ENCODE assay signal across 9 mouse cellular contexts in the genomic region with DNA sequence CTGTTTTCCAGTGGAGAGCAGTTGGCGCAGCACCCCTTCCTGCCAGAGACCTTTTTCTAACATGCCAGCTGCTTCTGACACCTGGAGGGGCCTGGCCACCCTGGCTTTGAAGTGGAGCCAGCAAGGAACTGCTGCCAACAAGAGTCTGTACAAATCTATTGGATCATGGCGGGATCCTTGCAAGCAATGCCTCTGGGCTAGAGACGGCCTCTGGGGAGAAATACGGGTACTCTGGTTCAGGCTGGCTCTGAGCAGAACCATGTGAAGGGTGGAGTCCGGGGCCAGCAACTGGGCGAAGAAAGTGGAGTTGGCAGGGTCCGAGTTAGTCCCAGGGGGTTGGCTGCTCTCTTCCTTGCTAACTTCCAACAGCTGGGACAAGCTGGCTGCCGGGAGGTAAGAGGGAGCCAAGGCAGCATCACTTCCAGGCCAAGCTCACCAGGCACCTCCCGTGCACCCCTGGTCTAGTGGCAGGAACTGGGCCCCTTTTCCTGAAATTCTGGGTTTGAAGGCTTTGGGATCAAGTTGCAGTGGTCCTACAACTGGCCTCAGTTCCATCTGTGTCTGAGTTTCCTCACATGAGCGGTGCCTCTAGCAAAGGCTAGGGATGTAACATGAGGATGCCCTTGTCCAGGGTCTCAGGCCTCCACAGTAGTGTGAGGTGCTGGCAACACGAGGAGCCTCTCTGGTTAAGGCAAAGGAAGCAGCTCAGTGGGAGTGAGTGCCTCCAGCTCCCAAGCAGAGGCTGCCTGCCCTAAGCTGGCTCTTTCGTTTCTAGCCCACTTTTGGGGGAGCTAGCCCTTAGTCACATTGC. TPM values are rescaled to one million over a fixed set of nuclear protein-coding genes. Genes with fewer than 3 reads are reported as not detected.
DNase-seq lines count a peak whose midpoint lies in the region; ATAC-seq and TF ChIP-seq lines count a peak whose summit lies in the region.
"Had no signal": no experiment of that assay in that cellular context is flagged by ENCODE, and none has a peak within 500 bp of the region (broad histone marks: within the 10 kb centered on the region; RNA-seq: fewer than 3 reads in every experiment).

No protein-coding gene starts in this region.

- DNase-seq in kidney, adult 11 months: no peak
- peak; percentile 85 for DNase-seq in adrenal gland, postnatal 10 days
- peak; percentile 53 for DNase-seq in lung, postnatal 0 days (ENCODE audit: low spot score)
- DNase-seq in layer of hippocampus, adult 11-12 months (ENCODE audit: low spot score): no peak
- no peak for DNase-seq in liver, embryonic 11.5 days (ENCODE audit: low spot score)

- TF ChIP-seq EP300 in lung, postnatal 0 days (IDR thresholded peaks at IDR 0.05): no peak

- H3K9me3 ChIP-seq in kidney, embryonic 15.5 days (replicated peaks): no peaks in the 10 kb centered on the region
- no peaks in the 10 kb centered on the region for H3K9me3 ChIP-seq in forebrain, embryonic 16.5 days (ENCODE audit: control insufficient read depth, low read length)
- no peaks in the 10 kb centered on the region for H3K9me3 ChIP-seq in lung, postnatal 0 days (ENCODE audit: low read length)
- no peaks in the 10 kb centered on the region for H3K9me3 ChIP-seq in liver, embryonic 11.5 days (ENCODE audit: control insufficient read depth, low read length)
- H3K9me3 ChIP-seq in kidney, embryonic 16.5 days (ENCODE audit: low read length): no peaks in the 10 kb centered on the region
- H3K9me3 ChIP-seq: liver, embryonic 15.5 days had no signal

- H3K4me1 ChIP-seq in kidney, embryonic 15.5 days: peaks cover 10% of the 10 kb centered on the region
- H3K4me1 ChIP-seq in forebrain, embryonic 16.5 days (replicated peaks; ENCODE audit: control insufficient read depth, insufficient read depth, low read length): peaks cover 8% of the 10 kb centered on the region
- no peaks in the 10 kb centered on the region for H3K4me1 ChIP-seq in lung, postnatal 0 days (ENCODE audit: insufficient read depth, low read depth, low read length)
- peaks cover 8% of the 10 kb centered on the region for H3K4me1 ChIP-seq in liver, embryonic 11.5 days (replicated peaks; ENCODE audit: control insufficient read depth, insufficient read depth, low read length)
- peaks cover 9% of the 10 kb centered on the region; the same call in 1 of the 2 replicates for H3K4me1 ChIP-seq in kidney, embryonic 16.5 days (ENCODE audit: insufficient read depth, low read length)

- H3K27ac ChIP-seq in kidney, embryonic 15.5 days: peak overlapping the region; percentile 37; the same call in 1 of the 2 replicates
- H3K27ac ChIP-seq in forebrain, embryonic 16.5 days (ENCODE audit: low read length): peak overlapping the region; percentile 39; the same call in 1 of the 2 replicates
- peak overlapping the region; percentile 47 for H3K27ac ChIP-seq in lung, postnatal 0 days (ENCODE audit: low read length)
- H3K27ac ChIP-seq in liver, embryonic 11.5 days (ENCODE audit: low read depth, low read length): no peak overlapping the region
- no peak overlapping the region for H3K27ac ChIP-seq in kidney, embryonic 16.5 days (ENCODE audit: low read length)
- H3K27ac ChIP-seq: liver, embryonic 15.5 days had no signal

- no peak overlapping the region for H3K4me2 ChIP-seq in kidney, embryonic 15.5 days
- H3K4me2 ChIP-seq in forebrain, embryonic 16.5 days (ENCODE audit: low read length): no peak overlapping the region
- no peak overlapping the region for H3K4me2 ChIP-seq in lung, postnatal 0 days (replicated peaks; ENCODE audit: low read depth, low read length)
- no peak overlapping the region for H3K4me2 ChIP-seq in liver, embryonic 11.5 days
- H3K4me2 ChIP-seq in kidney, embryonic 16.5 days (replicated peaks; ENCODE audit: low read depth, low read length): no peak overlapping the region
- H3K4me2 ChIP-seq: liver, embryonic 15.5 days had no signal

- 58% methylated on average over 12 of the region's 12 CpGs for WGBS in kidney, embryonic 15.5 days
- 45% methylated on average over 12 of the region's 12 CpGs for WGBS in forebrain, embryonic 16.5 days
- 33% methylated on average over 12 of the region's 12 CpGs for WGBS in lung, postnatal 0 days
- 86% methylated on average over 12 of the region's 12 CpGs for WGBS in liver, embryonic 11.5 days
- WGBS in kidney, embryonic 16.5 days: 61% methylated on average over 12 of the region's 12 CpGs

- H3K9ac ChIP-seq in kidney, embryonic 15.5 days: no peak overlapping the region
- no peak overlapping the region for H3K9ac ChIP-seq in forebrain, embryonic 16.5 days (replicated peaks; ENCODE audit: low read depth, low read length)
- H3K9ac ChIP-seq in lung, postnatal 0 days (replicated peaks; ENCODE audit: low read depth): no peak overlapping the region
- H3K9ac ChIP-seq in liver, embryonic 11.5 days (ENCODE audit: low read depth, low read length): no peak overlapping the region
- H3K9ac ChIP-seq in kidney, embryonic 16.5 days (replicated peaks; ENCODE audit: low read length): no peak overlapping the region
- H3K9ac ChIP-seq: liver, embryonic 15.5 days had no signal

- ATAC-seq in kidney, embryonic 15.5 days (replicated peaks; ENCODE audit: low FRiP score): peak; percentile 66; the same call in 1 of the 2 replicates
- peak; percentile 62 for ATAC-seq in forebrain, embryonic 16.5 days
- peak; percentile 68 for ATAC-seq in lung, postnatal 0 days
- no peak for ATAC-seq in liver, embryonic 11.5 days (replicated peaks; ENCODE audit: low FRiP score)
- no peak for ATAC-seq in kidney, embryonic 16.5 days (ENCODE audit: low FRiP score, low TSS enrichment)

- no peak overlapping the region for H3K4me3 ChIP-seq in kidney, embryonic 15.5 days (replicated peaks)
- no peak overlapping the region for H3K4me3 ChIP-seq in forebrain, embryonic 16.5 days (replicated peaks; ENCODE audit: low read length)
- no peak overlapping the region for H3K4me3 ChIP-seq in lung, postnatal 0 days (ENCODE audit: low read depth, low read length)
- H3K4me3 ChIP-seq in liver, embryonic 11.5 days (ENCODE audit: low read depth, low read length): no peak overlapping the region
- H3K4me3 ChIP-seq in kidney, embryonic 16.5 days (ENCODE audit: low read length): no peak overlapping the region
- H3K4me3 ChIP-seq: liver, embryonic 15.5 days had no signal

- H3K36me3 ChIP-seq in kidney, embryonic 15.5 days: no peaks in the 10 kb centered on the region
- no peaks in the 10 kb centered on the region for H3K36me3 ChIP-seq in forebrain, embryonic 16.5 days (ENCODE audit: control insufficient read depth, insufficient read depth)
- no peaks in the 10 kb centered on the region for H3K36me3 ChIP-seq in lung, postnatal 0 days (ENCODE audit: insufficient read depth, low read length)
- no peaks in the 10 kb centered on the region for H3K36me3 ChIP-seq in liver, embryonic 11.5 days (ENCODE audit: control insufficient read depth, insufficient read depth, low read length)
- H3K36me3 ChIP-seq in kidney, embryonic 16.5 days (ENCODE audit: insufficient read depth, low read length): no peaks in the 10 kb centered on the region
- H3K36me3 ChIP-seq: liver, embryonic 15.5 days had no signal

- no peak for TF ChIP-seq CTCF in lung, postnatal 0 days (IDR thresholded peaks at IDR 0.05)

- H3K27me3 ChIP-seq in kidney, embryonic 15.5 days: no peaks in the 10 kb centered on the region
- no peaks in the 10 kb centered on the region for H3K27me3 ChIP-seq in forebrain, embryonic 16.5 days (replicated peaks; ENCODE audit: control insufficient read depth, insufficient read depth, low read length)
- H3K27me3 ChIP-seq in lung, postnatal 0 days (replicated peaks; ENCODE audit: insufficient read depth, low read length): no peaks in the 10 kb centered on the region
- H3K27me3 ChIP-seq in liver, embryonic 11.5 days (replicated peaks; ENCODE audit: control insufficient read depth, insufficient read depth, low read length): no peaks in the 10 kb centered on the region
- H3K27me3 ChIP-seq in kidney, embryonic 16.5 days (ENCODE audit: insufficient read depth, low read length): no peaks in the 10 kb centered on the region
- H3K27me3 ChIP-seq: liver, embryonic 15.5 days had no signal

RNA-seq across cellular contexts. Expression of a gene that starts 26.6 kb away (rescaled TPM):
- 86.6 and 92.2 TPM in 2 replicates for polyA plus RNA-seq in kidney, embryonic 15.5 days (2015; fragmentation: Nextera tagmentation; extraction: Ambion mirVana)
- 10 to 100 TPM; 80.3 to 90.2 TPM for total RNA-seq in adrenal gland, postnatal 10 days (2021)
- polyA plus RNA-seq in forebrain, embryonic 16.5 days (2015; fragmentation: Nextera tagmentation; extraction: Ambion mirVana): 77.5 and 77.7 TPM in 2 replicates
- polyA plus RNA-seq in lung, postnatal 0 days (2015; fragmentation: Nextera tagmentation; extraction: Ambion mirVana): 57.4 and 64.0 TPM in 2 replicates
- 95.7 and 105 TPM in 2 replicates for polyA plus RNA-seq in liver, embryonic 11.5 days (2014; fragmentation: Nextera tagmentation; extraction: Ambion mirVana)
- polyA plus RNA-seq in kidney, embryonic 16.5 days (2015; fragmentation: Nextera tagmentation; extraction: Ambion mirVana): 92.9 and 96.5 TPM in 2 replicates

RNA-seq across cellular contexts. Expression of a gene that starts 35.6 kb away (rescaled TPM):
- 39.9 and 40.3 TPM in 2 replicates for polyA plus RNA-seq in kidney, embryonic 15.5 days (2015; fragmentation: Nextera tagmentation; extraction: Ambion mirVana)
- 10 to 100 TPM; 53.9 to 80.0 TPM for total RNA-seq in adrenal gland, postnatal 10 days (2021)
- 19.2 and 20.4 TPM in 2 replicates for polyA plus RNA-seq in forebrain, embryonic 16.5 days (2015; fragmentation: Nextera tagmentation; extraction: Ambion mirVana)
- polyA plus RNA-seq in lung, postnatal 0 days (2015; fragmentation: Nextera tagmentation; extraction: Ambion mirVana): 31.5 and 34.6 TPM in 2 replicates
- polyA plus RNA-seq in liver, embryonic 11.5 days (2014; fragmentation: Nextera tagmentation; extraction: Ambion mirVana): 15.6 and 16.1 TPM in 2 replicates
- 47.7 and 49.6 TPM in 2 replicates for polyA plus RNA-seq in kidney, embryonic 16.5 days (2015; fragmentation: Nextera tagmentation; extraction: Ambion mirVana)

RNA-seq across cellular contexts. Expression of a gene that starts 54.6 kb away (rescaled TPM):
- 16.2 and 17.0 TPM in 2 replicates for polyA plus RNA-seq in kidney, embryonic 15.5 days (2015; fragmentation: Nextera tagmentation; extraction: Ambion mirVana)
- total RNA-seq in adrenal gland, postnatal 10 days (2021): 10 to 100 TPM in 1 of 2 experiments, 1 to 10 TPM in 1; 9.2 to 16.3 TPM
- 16.6 and 17.0 TPM in 2 replicates for polyA plus RNA-seq in forebrain, embryonic 16.5 days (2015; fragmentation: Nextera tagmentation; extraction: Ambion mirVana)
- polyA plus RNA-seq in lung, postnatal 0 days (2015; fragmentation: Nextera tagmentation; extraction: Ambion mirVana): 13.6 and 14.1 TPM in 2 replicates
- polyA plus RNA-seq in liver, embryonic 11.5 days (2014; fragmentation: Nextera tagmentation; extraction: Ambion mirVana): 12.9 and 15.3 TPM in 2 replicates
- polyA plus RNA-seq in kidney, embryonic 16.5 days (2015; fragmentation: Nextera tagmentation; extraction: Ambion mirVana): 16.2 and 20.6 TPM in 2 replicates

Comparison
In these comparisons a context has a peak if more than half of its experiments do, and no peak if none do; other contexts are left out.
1. ATAC-seq: peak in kidney, embryonic 15.5 days (single experiment), forebrain, embryonic 16.5 days (single experiment) and lung, postnatal 0 days (single experiment); none in liver, embryonic 11.5 days (single experiment) and kidney, embryonic 16.5 days (single experiment).
2. H3K27ac ChIP-seq: peak in kidney, embryonic 15.5 days (single experiment), forebrain, embryonic 16.5 days (single experiment) and lung, postnatal 0 days (single experiment); none in liver, embryonic 11.5 days (single experiment) and kidney, embryonic 16.5 days (single experiment).
3. DNase-seq: peak in adrenal gland, postnatal 10 days (single experiment) and lung, postnatal 0 days (single experiment); none in kidney, adult 11 months (single experiment), layer of hippocampus, adult 11-12 months (single experiment) and liver, embryonic 11.5 days (single experiment).